In genomic region chr5:36360343-36360742, GRCm38 (mm10) we compare ENCODE assay signal across 9 mouse cellular contexts. TPM values are rescaled to one million over a fixed set of nuclear protein-coding genes. Genes with fewer than 3 reads are reported as not detected.
DNase-seq lines count a peak whose midpoint lies in the region; ATAC-seq and TF ChIP-seq lines count a peak whose summit lies in the region.
"Had no signal": no experiment of that assay in that cellular context is flagged by ENCODE, and none has a peak within 500 bp of the region (broad histone marks: within the 10 kb centered on the region; RNA-seq: fewer than 3 reads in every experiment).

No protein-coding gene starts in this region.

- peak overlapping the region; percentile 40; the same call in 1 of the 2 replicates for H3K9ac ChIP-seq in heart, embryonic 14.5 days (ENCODE audit: low read length)
- peak overlapping the region; percentile 13; the same call in 1 of the 2 replicates for H3K9ac ChIP-seq in lung, embryonic 16.5 days (ENCODE audit: low read length)
- H3K9ac ChIP-seq in lung, postnatal 0 days (replicated peaks; ENCODE audit: low read depth), result no peak overlapping the region
- no peak overlapping the region for H3K9ac ChIP-seq in hindbrain, embryonic 15.5 days

- no peaks in the 10 kb centered on the region for H3K9me3 ChIP-seq in heart, embryonic 14.5 days (ENCODE audit: control insufficient read depth, low read length)
- no peaks in the 10 kb centered on the region for H3K9me3 ChIP-seq in lung, embryonic 16.5 days (ENCODE audit: control insufficient read depth, low read length)
- H3K9me3 ChIP-seq in lung, postnatal 0 days (ENCODE audit: low read length), result no peaks in the 10 kb centered on the region
- H3K9me3 ChIP-seq in hindbrain, embryonic 15.5 days, result no peaks in the 10 kb centered on the region

- intact Hi-C loops in heart, postnatal 36 days (cut with DNase I), result no loop called here
- intact Hi-C loops in left cerebral cortex, postnatal 10 days (cut with DNase I), result no loop called here

- DNase-seq in heart, postnatal 36 days, result no peak
- no peak for DNase-seq in lung, postnatal 0 days (ENCODE audit: low spot score)
- DNase-seq in spleen, postnatal 10 days (ENCODE audit: low spot score in 2 of 2), result no peak
- no peak for DNase-seq in left cerebral cortex, postnatal 10 days (ENCODE audit: extremely low spot score in 1 of 2, low spot score in 2 of 2)
- DNase-seq: right cerebral cortex, postnatal 14 days; thymus, postnatal 25 days had no signal

- H3K27me3 ChIP-seq in heart, embryonic 14.5 days (ENCODE audit: control insufficient read depth, insufficient read depth, low read length), result no peaks in the 10 kb centered on the region
- H3K27me3 ChIP-seq in lung, embryonic 16.5 days (ENCODE audit: control insufficient read depth, insufficient read depth, low read depth, low read length), result no peaks in the 10 kb centered on the region
- no peaks in the 10 kb centered on the region for H3K27me3 ChIP-seq in lung, postnatal 0 days (replicated peaks; ENCODE audit: insufficient read depth, low read length)
- H3K27me3 ChIP-seq in hindbrain, embryonic 15.5 days, result no peaks in the 10 kb centered on the region

- no peak overlapping the region for H3K4me3 ChIP-seq in heart, embryonic 14.5 days (ENCODE audit: control insufficient read depth in 1 of 2, insufficient read depth in 1 of 2, low read depth in 1 of 2, low read length in 2 of 2)
- no peak overlapping the region for H3K4me3 ChIP-seq in lung, embryonic 16.5 days (ENCODE audit: low read length)
- no peak overlapping the region for H3K4me3 ChIP-seq in lung, postnatal 0 days (ENCODE audit: low read depth, low read length)
- no peak overlapping the region for H3K4me3 ChIP-seq in hindbrain, embryonic 15.5 days

- ATAC-seq in heart, embryonic 14.5 days (ENCODE audit: insufficient number of reproducible peaks, insufficient read depth, low FRiP score, low read depth), result no peak
- ATAC-seq in lung, embryonic 16.5 days (ENCODE audit: low read depth), result peak; percentile 26; the same call in 1 of the 2 replicates
- ATAC-seq in lung, postnatal 0 days, result no peak
- ATAC-seq in hindbrain, embryonic 15.5 days (ENCODE audit: low FRiP score, low read depth), result peak; percentile 23

- TF ChIP-seq CTCF in lung, postnatal 0 days (IDR thresholded peaks at IDR 0.05), result no peak

- peaks cover 74% of the 10 kb centered on the region in 2 experiments for H3K4me1 ChIP-seq in heart, embryonic 14.5 days (ENCODE audit: control insufficient read depth in 2 of 2, insufficient read depth in 2 of 2, low read length in 2 of 2)
- H3K4me1 ChIP-seq in lung, embryonic 16.5 days (replicated peaks; ENCODE audit: control insufficient read depth, insufficient read depth, low read length), result peaks cover 44% of the 10 kb centered on the region
- H3K4me1 ChIP-seq in lung, postnatal 0 days (ENCODE audit: insufficient read depth, low read depth, low read length), result peaks cover 6% of the 10 kb centered on the region; the same call in 1 of the 2 replicates
- peaks cover 28% of the 10 kb centered on the region for H3K4me1 ChIP-seq in hindbrain, embryonic 15.5 days (replicated peaks)

- WGBS in heart, embryonic 14.5 days, result 83% methylated on average over 7 of the region's 7 CpGs
- 63% methylated on average over 7 of the region's 7 CpGs for WGBS in lung, embryonic 16.5 days
- 61% methylated on average over 7 of the region's 7 CpGs for WGBS in lung, postnatal 0 days
- WGBS in hindbrain, embryonic 15.5 days, result 79% methylated on average over 7 of the region's 7 CpGs

- H3K27ac ChIP-seq in heart, embryonic 14.5 days (replicated peaks in 1 of 2; ENCODE audit: control insufficient read depth in 1 of 2, insufficient read depth in 1 of 2, low read depth in 2 of 2, low read length in 2 of 2), result peak overlapping the region in 1 of 2 experiments; percentile 88; a peak in 2 of 4 replicates
- peak overlapping the region; percentile 72 for H3K27ac ChIP-seq in lung, embryonic 16.5 days (ENCODE audit: low read length)
- H3K27ac ChIP-seq in lung, postnatal 0 days (ENCODE audit: low read length), result no peak overlapping the region
- H3K27ac ChIP-seq in hindbrain, embryonic 15.5 days (replicated peaks), result peak overlapping the region; percentile 55; the same call in 1 of the 2 replicates

- no peaks in the 10 kb centered on the region for H3K36me3 ChIP-seq in heart, embryonic 14.5 days (ENCODE audit: control insufficient read depth, insufficient read depth, low read length)
- no peaks in the 10 kb centered on the region for H3K36me3 ChIP-seq in lung, embryonic 16.5 days (ENCODE audit: control insufficient read depth, insufficient read depth, low read length)
- H3K36me3 ChIP-seq in lung, postnatal 0 days (ENCODE audit: insufficient read depth, low read length), result no peaks in the 10 kb centered on the region
- H3K36me3 ChIP-seq in hindbrain, embryonic 15.5 days, result no peaks in the 10 kb centered on the region

- H3K4me2 ChIP-seq in heart, embryonic 14.5 days (ENCODE audit: low read length), result no peak overlapping the region
- no peak overlapping the region for H3K4me2 ChIP-seq in lung, embryonic 16.5 days (ENCODE audit: low read depth, low read length)
- H3K4me2 ChIP-seq in lung, postnatal 0 days (replicated peaks; ENCODE audit: low read depth, low read length), result no peak overlapping the region
- no peak overlapping the region for H3K4me2 ChIP-seq in hindbrain, embryonic 15.5 days

- no peak for TF ChIP-seq EP300 in lung, postnatal 0 days (IDR thresholded peaks at IDR 0.05)

RNA-seq across cellular contexts. Expression of gene Sorcs2, which starts 37.6 kb away (rescaled TPM):
- polyA plus RNA-seq in heart, embryonic 14.5 days (2014; fragmentation: Nextera tagmentation; extraction: Ambion mirVana), result 9.9 and 10.3 TPM in 2 replicates
- total RNA-seq in heart, postnatal 36 days (2021), result 10 to 100 TPM; 10.5 to 11.4 TPM
- polyA plus RNA-seq in lung, embryonic 16.5 days (2015; fragmentation: Nextera tagmentation; extraction: Ambion mirVana), result 20.6 and 21.8 TPM in 2 replicates
- polyA plus RNA-seq in lung, postnatal 0 days (2015; fragmentation: Nextera tagmentation; extraction: Ambion mirVana), result 9.4 TPM in 2 replicates
- 13.4 and 15.4 TPM in 2 replicates for polyA plus RNA-seq in hindbrain, embryonic 15.5 days (2015; fragmentation: Nextera tagmentation; extraction: Ambion mirVana)
- total RNA-seq in left cerebral cortex, postnatal 10 days (2021), result 10 to 100 TPM; 58.4 to 58.7 TPM

Comparison
In these comparisons a context has a peak if more than half of its experiments do, and no peak if none do; other contexts are left out.
1. ATAC-seq: peak in lung, embryonic 16.5 days (single experiment) and hindbrain, embryonic 15.5 days (single experiment); none in heart, embryonic 14.5 days (single experiment) and lung, postnatal 0 days (single experiment).
2. H3K9ac ChIP-seq: peak in heart, embryonic 14.5 days (single experiment) and lung, embryonic 16.5 days (single experiment); none in lung, postnatal 0 days (single experiment) and hindbrain, embryonic 15.5 days (single experiment).